Mouse (Mus musculus): ENCODE results near the gene Twistnb.

The Twistnb gene

DNA sequence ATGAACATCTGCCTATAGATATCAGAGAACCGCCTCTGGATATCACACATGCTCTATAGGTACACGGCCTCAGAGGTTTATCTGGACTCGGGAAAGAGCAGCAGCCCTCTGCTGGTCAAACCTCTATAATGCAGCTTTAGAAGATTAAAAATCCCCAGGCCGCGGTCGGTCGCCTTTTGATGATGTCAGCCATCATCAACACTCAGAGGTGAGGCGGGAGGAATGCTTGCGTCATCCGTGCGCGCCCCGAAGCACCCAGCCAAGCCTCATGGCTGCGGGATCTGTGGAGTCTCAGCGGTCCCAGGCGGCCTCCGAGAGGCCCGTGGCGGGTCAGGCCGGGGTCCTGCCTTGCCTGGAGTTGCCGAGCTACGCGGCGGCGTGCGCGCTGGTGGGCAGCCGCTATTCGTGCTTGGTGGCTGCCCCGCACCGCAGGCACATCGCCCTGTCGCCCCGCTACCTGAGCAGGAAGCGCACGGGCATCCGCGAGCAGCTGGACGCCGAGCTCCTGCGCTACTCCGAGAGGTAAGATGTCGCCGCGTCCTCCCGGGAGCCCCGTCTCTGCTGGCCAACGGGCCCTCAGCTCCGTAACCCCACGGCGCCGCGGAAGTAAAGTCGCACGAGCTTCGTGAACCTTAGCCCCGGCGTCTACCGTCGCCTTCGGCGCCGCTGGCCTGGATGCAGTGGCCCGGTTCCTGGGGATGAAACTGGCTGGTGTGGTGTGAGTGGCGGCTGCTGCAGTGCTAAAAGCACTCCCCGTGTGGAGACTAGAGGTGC is at the start of gene Twistnb:
TSS of gene Twistnb (plus strand) at position 249 of the 774 bp plus-strand sequence.
- in situ Hi-C loops (cut with MboI, MseI): no loop called here

DNA sequence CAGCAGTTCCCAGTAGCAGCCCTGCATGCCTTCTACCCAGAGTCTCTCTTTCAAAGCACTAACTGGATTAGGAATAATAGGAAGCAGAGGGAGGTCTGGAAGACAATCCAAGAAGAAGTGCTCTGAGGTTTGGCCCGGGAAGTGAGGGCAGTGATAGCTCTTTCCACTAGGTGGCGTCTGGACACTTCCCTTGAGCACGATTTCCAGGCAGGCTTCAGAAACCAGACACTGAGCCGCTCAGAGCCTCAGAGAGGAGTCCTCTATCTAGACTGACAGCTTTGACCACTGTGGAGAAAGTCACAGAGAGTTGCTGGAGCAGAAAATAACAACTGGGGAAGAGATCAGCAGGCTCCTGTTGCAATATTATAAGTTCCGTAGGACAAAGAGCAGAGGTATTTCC is 40.6 kb upstream of the Twistnb start:
- in situ Hi-C loops (cut with MboI, MseI): loop anchor here (25.0 kb wide), 1 partner anchor 1798 kb away; no protein-coding TSS in a partner anchor

DNA sequence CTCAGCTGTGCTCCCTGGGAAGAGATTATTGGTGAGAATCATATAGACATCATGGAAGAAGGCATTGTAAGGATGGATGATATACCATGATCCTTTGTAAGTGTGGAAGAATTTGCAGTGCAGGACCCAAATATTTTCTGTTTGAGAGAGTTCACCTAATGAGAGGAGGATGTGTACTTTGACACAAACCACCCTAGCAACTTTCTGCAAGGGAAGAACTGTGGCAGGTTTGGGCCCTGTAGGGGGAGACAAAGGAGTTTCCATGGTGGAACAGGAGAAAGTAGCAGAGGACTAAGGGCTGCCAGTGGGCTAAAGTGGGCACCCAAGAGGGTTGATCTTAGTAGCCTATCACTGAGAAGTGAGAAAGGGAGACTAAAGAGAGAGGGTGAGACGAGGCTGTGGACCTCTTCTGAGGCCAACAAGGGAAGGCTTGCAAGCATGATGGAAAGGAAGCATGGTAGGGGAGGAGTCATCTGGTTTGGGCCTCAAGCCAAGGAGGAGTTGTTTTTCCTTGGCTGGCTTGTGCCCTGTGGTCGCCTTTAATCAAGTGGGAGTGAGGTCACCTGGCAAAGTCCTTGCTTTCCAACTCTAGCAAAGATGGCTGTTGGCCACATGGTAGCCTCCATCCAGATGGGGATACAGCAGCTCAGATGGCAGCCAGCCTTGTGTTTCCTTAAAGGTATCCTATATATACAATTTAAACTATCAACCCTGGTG is 38.4 kb upstream of the Twistnb start:
- in situ Hi-C loops (cut with MboI, MseI): loop anchor here (25.0 kb wide), 1 partner anchor 1796 kb away; no protein-coding TSS in a partner anchor

DNA sequence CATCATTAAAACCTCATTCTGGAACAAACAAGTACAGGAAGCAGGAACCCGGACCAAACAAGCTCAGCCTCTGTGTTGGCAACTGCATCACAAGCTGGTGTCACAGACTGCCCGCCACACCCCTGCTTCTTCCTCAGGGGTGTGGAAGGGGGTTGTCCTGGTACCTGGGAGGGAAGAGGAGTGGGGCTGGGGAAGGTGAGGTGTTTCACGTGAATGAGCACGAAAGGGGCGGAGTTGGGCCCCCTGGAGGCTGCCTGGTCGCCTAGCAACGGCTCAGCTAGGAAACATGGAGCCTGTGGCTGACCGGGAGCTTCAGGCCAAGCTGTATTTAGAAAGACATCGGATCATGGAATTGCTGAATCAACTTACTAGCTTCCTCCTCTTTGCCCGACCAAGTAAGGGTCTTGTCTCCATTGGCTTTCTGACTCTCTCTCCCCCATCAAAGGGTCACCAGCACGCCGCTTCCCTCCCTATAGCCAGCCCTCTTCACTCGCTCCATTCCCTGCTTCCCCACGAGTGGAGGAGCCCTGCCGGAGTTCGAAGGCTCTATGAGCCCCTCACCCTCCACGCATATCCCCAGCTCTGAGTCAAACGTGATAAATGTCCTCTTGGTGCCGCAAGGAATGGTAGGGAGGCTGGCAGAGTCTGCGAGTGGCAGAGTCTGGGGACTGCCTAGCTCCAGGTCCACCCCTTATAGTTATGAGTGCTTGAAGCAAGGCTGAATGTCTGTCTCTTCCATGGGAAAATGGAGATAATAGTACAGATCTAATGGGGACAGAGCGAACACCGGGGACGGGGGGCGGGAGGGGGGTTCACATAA is 34.4 kb upstream of the Twistnb start, which contains the start of gene Efcab10:
TSS of gene Efcab10 (plus strand) at position 51 of the 820 bp plus-strand sequence.
- in situ Hi-C loops (cut with MboI, MseI): loop anchor here (25.0 kb wide), 1 partner anchor 1792 kb away; no protein-coding TSS in a partner anchor

DNA sequence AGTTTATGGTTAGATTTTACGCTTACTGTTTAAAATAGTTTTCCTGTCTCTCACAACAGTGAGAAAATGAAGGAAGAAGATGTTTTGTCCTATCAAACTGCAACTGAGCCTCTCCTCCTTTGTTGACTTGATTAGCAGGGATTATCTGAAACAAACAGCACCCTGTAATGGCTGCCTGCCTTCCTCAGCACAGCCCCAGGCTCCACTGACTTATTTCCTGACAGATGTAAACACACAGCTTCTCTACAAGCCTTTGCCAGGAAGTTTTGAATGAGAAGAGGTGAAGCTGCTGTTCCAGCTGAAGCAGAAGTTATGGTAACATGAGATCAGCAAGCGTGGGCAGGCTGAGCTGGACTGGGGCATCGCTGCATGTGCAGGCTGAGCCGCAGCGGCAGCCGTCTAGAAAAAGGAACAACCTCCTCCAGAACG is 26.2 kb upstream of the Twistnb start:
- in situ Hi-C loops (cut with MboI, MseI): no loop called here

DNA sequence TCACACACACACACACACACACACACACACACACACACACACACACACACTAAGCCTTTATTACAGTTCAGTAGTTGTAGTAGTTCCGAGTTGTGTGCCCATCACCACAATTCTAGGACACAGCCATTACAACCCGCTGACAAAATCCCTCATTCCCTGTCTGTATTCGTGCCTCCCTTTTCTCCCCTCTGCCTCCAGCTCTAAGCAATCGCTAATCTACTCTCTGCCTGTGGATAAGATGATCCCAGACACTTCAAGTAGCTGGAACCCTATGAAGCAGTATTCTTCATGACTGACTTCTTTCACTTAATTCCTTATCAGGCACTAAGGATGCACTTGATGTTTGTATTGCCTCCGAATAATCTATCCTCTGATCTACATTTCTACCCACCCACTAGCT is 24.4 kb upstream of the Twistnb start:
- in situ Hi-C loops (cut with MboI, MseI): no loop called here

DNA sequence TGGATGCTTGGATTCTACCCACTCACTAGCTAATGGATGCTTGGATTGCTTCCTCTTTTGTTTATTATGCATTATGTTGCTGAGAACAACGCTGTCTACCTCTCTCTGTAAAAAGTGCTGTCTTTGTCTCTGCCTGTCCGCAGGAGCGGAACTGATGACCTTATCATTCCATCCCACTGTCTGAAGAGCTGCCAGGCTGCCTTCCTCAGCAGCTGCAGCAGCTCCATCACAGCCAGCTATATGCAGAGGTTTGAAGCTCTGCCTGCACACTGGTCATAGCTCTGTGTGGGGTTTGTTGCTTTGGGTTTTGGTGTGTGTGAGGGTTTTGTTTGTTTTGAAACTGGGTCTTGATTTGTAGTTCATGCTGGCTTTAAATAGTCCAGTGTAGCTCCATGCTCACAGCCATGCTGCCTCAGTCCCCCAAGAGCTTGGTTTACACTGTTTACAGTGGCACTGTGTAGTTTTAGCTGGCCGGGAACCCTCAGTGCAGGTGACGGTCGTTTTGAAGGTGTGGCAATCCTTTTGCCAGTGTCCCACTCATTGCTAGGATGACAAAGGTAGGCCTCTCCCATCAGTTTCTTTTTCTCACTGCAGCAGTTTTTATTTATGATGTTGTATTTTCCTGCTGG is 23.9 kb upstream of the Twistnb start:
- in situ Hi-C loops (cut with MboI, MseI): no loop called here

DNA sequence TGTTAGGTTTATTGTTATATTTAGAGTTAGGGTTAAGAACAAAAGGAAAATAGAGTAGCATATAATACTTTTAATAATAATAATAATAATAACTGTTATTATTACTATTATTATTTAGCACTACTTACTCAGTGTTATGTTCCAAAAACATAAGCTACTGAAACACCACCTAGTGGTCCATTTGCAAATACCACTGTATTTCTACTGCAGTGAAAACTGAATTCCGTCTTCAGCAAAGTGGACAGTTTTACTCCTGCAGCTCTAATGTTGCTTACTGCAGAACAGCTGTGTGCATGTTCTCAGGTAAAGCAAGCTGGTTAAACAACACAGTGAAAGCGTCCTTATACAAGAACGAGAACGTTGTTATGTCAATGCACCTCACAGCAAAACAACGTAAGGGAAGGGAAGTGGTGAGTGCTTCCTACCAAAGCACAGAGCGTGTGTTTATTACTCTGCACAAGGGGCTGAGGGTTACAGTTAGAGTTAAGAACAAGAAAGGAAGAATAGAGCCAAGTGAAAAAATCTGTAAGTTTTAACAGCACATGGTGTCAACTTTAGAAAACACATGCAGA is 17.8 kb upstream of the Twistnb start:
- in situ Hi-C loops (cut with MboI, MseI): no loop called here

DNA sequence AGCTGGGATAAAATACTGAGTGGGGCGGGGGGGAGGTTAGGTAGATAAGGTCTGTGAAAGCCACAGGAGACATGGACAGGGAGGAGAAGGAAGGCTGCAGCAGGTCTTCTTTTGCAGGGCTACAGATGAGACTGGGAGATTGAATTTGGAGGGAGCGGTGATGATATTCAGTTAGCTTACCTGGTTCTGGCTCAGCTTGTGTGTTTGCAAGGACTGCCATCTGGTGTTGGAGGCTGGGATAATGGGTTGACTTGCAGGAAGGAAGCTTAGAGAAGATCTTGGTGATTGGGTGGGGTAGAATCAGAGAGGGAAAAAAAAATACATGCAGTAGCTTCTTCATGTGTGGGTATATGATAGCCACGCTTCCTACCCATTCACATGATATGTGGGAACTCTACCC is 5.1 kb upstream of the Twistnb start:
- in situ Hi-C loops (cut with MboI, MseI): no loop called here

DNA sequence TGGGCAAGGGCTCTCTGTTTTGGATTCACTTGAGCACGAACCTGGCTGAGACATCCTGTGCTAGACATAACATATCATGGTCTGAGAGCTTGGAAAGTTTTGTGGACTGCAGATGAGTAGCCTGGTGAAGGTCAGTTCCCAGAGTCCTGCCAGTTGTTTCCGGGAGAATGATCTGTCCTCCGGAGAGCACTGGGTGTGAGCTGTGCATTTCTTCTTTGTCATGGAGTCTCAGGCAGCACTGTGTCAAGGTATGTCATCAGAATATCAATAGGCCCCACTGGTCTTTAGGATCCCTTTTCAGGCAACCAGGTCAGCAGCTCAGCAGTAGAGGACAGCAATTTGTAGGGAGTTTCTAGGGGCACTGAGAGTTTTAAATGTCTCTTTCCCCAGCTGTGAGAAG is 2.1 kb upstream of the Twistnb start:
- in situ Hi-C loops (cut with MboI, MseI): no loop called here

DNA sequence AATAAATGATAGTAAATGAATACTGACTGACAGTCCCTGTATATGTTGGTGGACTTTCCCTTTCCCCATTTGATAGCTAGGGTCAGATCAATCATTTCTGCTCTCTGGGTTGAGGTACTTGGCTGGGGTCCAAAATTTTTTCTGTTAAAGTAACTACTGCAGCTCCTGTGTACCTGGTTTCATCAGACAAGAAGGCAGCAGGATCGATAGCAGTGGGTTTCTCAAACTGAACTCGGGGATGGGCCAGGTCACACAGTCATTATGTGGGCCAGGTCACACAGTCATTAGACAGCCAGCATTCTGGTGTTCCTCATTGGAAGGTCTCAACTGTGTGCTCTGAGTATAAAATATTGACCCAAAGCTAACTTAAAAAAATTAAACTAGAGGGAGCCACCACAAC is 1.7 kb upstream of the Twistnb start:
- in situ Hi-C loops (cut with MboI, MseI): no loop called here

DNA sequence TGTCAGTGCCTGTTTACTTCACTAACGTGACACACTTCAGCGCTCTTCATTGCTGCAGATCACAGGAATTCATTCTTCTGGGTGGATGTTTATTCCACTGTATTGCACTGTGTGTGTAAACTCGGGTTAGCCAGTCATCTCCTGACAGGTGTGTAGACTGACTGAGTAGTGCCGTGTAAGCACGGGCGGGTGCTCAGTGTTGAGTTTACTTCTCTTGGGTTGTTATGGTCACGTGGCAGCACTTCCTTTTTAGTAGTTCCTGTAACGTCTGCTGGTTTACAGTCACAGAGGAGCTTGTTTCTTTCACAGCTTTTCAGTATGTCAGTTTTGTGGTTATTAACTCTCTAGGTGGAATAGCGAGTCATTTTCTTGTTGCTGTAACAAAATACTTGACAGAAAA is 4.4 kb downstream of the Twistnb start:
- in situ Hi-C loops (cut with MboI, MseI): no loop called here

DNA sequence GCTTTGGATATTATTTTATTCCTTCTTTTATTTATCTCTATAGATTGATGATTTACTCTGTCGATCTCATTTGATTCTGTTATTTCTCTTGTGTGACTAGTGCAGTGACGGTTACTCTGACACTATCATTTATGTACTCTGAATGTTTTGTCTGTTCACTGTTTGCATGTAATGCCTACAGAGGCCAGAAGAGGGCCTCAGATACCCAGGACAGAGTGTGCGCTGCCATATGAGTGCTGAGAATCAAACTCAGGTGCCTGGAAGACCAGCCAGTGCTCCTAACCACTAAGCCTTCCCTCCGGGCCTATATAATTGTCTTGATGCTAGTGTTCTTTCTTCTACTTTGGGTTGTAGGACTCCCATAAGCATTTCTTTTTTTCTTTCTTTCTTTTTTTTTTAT is 5.3 kb downstream of the Twistnb start:
- in situ Hi-C loops (cut with MboI, MseI): no loop called here

DNA sequence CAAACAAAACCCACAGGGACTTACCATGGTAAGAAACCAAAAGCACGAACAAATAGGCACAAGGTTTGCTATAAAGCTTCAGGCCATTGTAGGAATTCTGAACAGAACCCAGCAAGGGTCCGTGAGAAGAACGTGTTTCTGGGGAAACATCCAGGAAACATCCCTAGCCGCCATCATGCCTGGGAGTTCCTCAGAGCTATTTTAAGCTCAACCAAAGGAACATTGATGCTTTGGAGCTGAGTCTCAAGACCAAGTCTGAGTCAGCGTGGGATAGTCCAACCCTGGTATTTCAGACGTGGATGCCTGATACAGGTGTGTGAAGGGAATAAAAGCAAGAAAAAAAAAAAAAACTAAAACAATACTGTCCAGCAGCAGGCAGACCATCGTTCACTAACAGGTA is 26.0 kb downstream of the Twistnb start:
- in situ Hi-C loops (cut with MboI, MseI): no loop called here

DNA sequence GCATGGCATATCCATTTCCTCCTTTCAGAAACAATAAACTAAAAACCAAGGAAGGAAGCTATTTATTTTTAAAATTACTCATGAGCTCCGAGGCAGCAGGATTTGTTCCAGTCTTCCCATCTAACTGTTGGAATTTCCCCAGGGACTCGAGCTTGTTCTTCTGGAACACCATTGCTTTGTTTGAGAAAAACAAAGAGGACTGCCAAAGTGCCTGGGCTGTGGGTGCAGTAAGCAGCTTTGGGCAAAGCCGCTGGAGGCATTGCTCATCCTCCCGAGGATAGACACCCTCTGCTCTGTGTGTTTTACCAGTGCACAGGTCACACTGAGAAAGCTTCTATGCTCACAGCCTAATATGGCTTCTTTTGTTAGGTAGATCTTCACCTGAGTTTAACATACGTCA is 26.8 kb downstream of the Twistnb start:
- in situ Hi-C loops (cut with MboI, MseI): no loop called here

DNA sequence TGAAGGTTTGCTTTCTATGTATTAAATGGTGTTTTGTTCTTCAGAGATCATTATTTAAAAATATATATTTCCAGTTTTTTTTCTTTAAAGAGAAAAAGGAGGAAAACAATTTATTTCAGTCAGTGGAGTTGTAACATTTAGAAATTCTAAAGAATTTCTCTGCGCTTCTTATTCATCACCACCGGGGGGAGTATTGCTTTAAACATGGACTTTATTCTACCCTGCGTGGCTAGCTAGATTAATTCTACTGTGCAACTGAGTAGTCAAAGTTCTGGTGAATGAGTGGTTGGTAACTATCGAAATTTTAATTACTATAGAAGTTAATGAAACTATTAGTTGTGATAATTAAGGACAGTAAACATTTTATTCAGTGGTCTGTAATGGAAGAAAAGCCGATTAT is 51.5 kb downstream of the Twistnb start:
- in situ Hi-C loops (cut with MboI, MseI): loop anchor here (5.0 to 25.0 kb wide), 3 partner anchors 76 to 1181 kb away; no protein-coding TSS in a partner anchor

DNA sequence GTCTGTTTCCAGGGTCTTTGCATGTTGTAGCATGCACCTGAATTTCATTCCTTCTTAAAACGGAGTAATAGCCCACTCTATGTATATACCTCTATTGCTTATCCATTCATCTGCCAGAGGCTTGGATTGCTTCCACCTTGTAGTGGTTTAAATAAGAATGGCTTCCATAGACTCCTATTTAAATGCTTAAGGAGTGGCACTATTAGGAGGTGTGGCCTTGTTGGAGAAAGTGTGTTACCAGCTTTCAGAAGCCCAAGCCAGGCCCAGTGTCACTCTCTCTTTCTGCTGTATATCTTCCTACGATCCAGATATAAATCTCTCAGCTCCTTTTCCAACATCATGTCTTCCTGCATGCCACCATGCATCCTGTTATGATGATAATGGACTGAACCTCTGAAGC is 53.5 kb downstream of the Twistnb start:
- in situ Hi-C loops (cut with MboI, MseI): loop anchor here (5.0 to 25.0 kb wide), 3 partner anchors 74 to 1179 kb away; no protein-coding TSS in a partner anchor

Data from T-helper 1 cell (primary cell).